Mouse (Mus musculus) frontal cortex, postnatal 10 days (tissue): ENCODE data around the gene Gm9945.

ENCODE experiments used
- DNase-seq, 2 experiments: peaks; one replicate each; pipeline ENCODE4 v3.0.0; 2022; ENCODE audit warnings: low spot score in 2 of 2, mixed read lengths in 1 of 2

The Gm9945 gene

DNA sequence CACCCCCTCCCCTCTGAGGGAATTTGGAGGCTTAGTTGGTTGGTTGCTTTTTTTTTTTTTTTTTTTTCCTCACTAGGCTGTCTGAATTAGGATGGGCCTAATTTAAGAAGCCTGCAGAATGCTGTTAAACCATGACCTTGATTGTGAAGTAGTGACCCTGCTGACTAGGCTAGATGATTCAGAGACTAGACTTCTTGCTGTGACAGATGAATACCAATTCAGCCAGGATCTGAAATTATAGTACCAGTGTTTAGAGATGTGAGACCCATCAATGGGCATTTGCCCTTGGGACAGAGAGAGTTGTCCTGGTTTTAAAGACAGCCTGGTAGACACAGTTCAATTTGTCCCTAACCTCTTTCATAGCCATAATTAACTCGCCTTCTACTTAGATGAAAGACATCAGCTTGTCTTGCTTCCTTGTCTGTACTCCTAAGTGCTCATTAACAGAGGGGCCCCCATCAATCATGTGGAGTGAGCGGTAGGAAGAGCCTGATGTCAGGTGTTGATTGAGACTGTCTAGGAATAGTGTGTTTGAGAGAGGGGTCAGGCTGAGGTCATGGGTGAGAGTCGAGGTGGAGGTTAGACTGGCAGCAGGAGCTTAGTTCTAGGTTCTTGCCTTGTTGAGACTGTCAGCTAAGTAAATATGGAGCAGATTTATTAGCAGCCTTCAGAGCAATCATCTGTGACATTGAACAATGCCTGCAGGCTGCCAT lies 13.4 kb downstream of the Gm9945 start:
- no peak for DNase-seq

DNA sequence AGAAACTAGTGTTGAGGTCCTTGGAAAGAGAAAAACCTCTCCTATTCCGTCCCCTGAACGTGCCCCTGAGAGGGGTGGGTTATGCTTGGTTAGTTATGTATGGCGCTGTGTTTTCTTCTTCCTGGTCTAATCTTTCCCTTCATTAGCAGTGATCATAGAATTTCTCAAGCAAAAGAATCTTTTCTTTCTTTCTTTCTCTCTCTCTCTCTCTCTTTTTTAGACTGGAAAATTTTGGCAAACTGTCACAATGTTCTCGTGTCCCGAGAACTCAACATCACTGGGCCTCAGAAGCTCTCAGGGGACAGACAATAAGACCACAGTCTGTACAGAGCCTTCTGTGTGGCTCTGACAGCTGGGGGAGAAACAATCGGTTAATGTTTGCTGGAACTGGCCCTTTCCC lies 15.5 kb downstream of the Gm9945 start:
- no peak for DNase-seq

DNA sequence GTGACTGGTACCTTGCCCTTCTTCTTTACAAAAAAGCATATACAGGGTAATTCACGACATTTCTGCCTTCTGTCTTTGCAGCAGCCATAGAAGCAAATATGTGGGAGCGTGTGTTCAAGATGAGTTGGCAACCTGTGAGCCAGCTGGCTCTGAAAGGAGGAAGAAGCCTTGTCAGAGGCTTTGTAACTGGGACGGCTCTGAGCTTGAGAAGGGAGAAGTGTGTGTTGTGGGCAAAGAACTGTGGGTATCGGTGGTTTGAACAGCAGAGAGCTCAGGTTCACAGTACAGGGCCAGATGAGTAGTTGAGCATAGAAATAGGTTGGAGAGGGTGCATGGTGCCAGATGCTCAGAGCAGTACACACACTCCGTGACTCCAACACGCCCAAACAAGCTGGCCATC lies 17.0 kb downstream of the Gm9945 start:
- no peak for DNase-seq

DNA sequence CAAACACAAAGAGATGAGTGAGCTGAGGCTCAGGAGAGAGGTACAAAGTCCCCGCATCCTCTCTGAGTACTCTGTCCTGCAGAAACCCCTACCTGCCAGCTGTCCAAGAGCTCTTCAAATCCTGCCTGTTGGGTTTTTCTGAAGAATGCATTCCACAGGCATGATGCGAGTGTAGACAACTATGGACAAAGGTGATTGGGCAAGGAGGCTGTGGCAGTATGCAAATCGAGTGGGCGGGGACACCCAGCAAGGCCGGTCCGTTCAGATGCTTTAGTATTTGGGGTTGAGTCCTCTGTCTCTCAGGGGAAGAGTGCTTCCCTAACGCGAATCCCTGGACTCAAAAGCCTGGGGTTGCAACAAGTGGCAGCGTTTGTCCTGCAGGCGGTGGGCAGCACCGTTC lies 20.6 kb downstream of the Gm9945 start:
- no peak for DNase-seq

DNA sequence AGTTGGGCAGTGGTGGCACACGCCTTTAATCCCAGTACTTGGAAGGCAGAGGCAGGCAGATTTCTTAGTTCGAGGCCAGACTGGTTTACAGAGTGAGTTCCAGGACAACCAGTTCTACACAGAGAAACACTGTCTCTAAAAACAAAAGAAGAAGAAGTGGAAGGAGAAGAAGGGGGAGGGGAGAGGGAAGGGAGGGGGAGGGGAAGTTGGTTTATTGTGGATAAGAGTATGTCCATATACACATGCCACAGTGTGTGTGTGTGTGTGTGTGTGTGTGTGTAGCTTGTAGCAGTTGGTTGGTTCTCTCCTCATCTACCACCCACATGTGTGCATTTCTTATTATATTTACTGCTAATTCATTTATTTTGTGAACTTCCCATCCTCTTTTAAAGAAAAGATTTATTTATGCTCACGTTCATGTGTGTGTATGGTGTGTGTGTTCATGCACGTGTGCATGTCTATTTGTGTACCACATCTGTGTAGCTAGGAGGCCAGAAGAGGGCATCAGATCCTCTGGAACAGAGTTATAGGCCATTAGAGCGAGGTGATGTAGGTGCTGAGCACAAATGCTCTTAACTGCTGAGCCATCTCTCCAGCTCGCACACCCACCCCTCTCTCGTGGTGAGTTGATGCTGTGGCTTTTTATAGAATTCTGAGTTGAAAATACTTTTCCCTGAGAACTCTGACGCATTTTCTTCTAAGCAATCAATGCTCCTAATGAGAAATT lies 22.2 kb downstream of the Gm9945 start:
- no peak for DNase-seq

DNA sequence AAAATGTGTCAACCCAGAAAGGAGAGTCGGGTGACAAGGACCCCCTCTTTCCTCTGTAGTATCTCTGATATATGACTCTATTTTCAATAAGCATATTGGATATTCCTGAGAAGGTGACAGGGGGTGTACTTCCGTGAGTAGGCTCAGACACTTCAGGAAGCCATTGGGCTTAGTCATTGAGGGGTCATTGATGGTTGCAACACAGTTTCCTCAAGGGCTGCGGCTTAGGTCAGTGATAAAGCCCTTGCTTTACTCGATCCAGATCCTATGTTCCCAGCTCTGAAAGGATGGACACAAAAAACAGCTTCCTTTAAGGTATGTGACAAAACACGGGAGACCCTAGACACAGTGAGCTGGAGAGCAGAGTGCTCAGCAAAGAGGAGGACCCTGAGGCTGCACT lies 23.8 kb downstream of the Gm9945 start:
- DNase-seq = no peak

DNA sequence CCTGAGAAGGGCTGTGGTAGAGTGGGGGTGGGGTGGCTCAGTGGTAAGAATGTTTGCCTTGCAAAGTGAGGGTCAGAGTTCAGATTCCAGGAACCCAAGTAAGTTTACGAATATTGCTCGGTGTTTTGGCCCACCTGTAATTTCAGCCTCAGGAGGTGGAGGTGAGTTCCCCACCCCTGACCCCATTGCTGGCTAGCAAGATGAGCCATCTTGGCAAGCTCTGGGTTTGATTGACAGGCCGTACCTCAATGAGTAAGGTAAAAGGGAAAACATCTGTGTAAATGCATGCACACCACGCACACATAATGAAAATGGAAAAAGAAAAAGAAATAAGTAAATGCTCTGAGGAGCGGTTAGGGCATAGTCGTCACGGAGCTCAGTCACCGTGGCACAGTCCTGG lies 24.4 kb downstream of the Gm9945 start:
- DNase-seq = no peak

DNA sequence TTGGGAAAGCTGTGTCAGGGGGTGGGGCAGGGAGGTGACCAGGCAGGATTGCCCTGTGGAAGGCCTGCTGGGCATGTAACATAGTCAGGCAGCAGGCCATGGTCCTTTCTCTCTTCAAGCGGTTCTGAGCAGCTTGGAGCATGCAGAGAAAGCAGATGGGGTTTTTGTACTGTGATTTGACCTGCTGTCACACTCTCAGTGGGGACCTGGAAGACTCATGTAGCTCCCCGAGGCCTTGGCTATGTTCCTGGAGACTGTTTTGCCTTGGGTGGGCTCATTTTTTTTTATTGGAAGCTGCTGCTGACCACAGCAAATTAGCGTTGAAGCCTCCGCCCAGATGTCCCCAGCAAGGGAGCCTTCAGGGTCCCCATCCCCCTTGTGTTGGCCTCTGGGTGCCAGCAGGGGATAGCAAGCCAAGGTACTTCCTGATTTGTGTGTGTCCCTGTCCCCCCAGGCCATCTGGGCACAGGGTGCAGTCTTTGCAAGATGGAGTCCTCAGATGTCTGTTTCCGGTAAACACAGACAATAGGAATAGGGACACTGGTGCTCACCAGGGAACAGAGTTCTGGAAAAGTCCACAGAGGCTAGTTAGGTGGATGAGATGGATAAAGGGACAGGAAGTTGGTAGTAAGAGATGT lies 25.2 kb downstream of the Gm9945 start:
- DNase-seq = no peak

DNA sequence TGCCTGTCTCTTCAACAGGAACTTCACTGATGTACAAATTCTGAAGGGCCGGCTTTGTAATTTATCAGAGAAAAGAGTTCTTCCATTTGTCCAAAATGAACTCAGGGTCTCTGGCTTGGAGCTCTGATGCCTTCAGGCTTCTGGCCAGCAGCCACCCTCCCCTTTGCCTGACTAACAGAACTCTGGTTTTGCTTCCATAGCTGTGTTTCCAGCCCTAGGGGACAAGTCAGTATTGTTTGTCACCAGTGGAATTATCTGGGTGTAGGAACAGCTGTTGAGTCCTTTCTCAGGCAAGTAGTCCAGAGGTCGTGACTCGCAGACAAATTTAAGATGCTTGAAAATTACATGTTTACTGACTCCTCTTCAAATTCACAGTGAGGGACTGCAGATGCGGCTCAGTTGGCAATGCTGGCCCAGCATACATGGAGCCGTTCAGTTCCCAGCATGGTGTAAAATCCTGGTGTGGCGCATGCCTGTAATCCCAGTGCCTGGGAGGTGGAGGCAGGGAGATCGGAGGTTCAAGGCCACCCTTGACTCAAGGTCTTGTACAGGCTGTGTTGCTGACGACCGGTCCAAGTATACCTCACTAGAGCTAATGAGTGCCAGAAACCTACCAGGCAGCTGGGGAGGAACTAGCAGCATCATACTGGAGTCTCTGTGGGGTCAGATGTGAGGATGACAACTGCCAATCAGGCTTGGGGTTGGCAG lies 27.3 kb downstream of the Gm9945 start:
- DNase-seq = no peak

DNA sequence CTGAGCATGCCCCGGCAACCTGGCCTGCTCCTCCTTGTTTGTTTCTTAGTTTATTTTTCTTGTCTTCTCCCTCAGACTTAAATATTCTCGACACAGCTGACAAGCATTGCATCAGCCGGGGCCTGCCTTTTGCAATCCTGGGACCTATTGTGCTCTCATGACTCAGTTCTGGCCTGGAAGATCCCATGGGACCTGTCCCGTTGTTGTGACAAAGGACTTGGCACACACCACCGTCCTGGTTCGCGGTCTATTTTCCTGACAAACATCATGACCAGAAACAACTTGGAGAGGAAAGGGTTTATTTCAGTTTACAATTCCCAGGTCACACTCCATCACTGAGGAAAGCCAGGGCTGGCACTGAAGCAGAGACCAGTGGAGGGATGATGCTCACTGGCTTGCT lies 28.2 kb downstream of the Gm9945 start:
- no peak for DNase-seq

DNA sequence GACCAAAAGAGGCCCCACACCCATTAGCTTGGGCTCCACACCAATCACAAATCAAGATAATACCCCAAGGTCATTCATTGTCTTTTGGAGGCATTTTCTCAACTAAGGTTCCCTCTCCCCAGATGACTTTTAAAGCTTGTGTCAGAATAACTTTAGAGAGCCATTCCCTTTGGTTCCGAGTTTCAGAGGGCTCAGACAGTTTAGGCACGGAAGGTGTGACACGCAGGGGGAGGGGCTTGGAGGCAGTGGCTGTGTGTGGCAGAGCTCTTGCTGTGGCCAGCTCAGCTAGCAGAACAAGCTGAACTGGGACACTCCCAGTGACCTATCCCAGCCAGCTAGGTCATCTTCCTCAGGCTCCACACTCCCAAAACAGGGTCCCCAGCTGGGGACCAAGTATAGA lies 28.6 kb downstream of the Gm9945 start:
- no peak for DNase-seq

DNA sequence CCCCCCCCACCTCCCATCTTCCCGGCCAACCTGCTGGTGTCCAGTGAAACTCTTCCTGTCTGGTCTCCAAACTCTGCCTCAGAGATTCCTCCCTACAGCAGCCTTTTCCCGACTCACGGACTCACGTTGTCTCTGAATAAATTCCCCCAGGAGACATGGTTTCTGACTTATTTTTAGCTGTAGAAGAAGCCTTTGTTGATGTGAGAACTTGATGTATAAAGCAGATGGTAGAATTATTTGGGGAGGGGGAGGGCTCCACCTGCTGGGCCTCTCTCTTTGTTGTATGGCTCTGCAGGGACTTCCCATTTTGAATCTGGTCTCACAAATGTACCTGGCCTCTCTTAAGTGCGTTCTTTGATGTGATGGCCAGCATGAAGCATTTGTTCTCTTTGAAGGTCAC lies 30.4 kb downstream of the Gm9945 start:
- DNase-seq = no peak

DNA sequence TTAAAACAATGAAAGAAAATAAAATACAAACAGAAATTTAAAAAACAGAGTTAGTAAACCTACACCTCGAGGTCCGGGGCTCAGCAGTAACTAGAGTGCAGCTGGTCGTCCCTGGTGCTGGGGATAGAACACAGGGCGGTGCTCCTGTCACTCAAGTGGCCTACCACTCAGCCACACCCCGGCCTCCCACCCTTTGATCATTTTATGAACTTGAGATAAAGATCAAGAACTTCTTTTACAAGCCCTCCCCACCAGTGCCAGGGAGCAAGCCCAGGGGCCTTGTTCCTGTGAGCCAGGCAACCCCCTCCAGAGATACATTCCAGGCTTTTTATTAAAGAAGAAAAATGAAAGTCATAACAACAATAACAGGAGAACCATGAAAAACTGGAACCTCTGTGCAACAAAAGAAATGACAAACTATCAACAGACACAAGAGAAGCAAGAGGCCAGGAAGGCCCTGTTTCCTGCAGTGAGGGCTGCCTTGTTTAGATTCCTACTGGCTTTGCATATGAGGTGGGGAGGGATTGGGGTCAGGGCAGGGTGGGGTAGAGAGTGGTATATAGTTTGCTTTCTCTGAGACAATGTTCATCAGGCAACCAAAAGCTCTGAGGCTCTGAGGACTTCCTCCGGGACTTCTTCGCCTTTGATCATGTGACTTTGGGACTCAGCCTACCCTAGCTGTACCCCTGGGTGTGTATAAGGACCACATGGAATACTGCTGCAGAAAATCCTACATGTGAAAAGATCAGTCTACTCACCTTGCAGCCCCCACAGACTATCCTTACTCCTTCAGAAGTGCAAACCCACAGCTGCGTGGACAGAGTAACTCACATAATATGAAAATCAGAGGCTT lies 37.0 kb downstream of the Gm9945 start:
- no peak for DNase-seq

DNA sequence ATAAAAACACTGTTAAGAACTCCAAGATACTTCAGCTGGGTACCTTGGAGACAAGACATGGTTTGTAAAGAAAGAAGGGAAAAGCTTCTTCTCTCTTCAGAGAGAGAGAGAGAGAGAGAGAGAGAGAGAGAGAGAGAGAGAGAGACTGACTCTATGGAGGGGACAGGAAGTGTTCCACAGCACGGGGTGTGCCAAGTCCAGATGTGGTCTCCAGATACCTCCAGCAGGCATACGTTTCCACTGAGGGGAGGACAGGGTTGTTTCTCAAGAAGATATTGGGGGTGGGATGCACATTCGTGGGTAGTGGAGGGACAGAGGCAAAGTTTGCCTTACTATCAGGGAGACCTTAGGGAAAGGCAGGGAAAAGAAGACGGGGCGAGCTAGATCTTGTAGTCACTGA lies 38.8 kb downstream of the Gm9945 start:
- DNase-seq = no peak

DNA sequence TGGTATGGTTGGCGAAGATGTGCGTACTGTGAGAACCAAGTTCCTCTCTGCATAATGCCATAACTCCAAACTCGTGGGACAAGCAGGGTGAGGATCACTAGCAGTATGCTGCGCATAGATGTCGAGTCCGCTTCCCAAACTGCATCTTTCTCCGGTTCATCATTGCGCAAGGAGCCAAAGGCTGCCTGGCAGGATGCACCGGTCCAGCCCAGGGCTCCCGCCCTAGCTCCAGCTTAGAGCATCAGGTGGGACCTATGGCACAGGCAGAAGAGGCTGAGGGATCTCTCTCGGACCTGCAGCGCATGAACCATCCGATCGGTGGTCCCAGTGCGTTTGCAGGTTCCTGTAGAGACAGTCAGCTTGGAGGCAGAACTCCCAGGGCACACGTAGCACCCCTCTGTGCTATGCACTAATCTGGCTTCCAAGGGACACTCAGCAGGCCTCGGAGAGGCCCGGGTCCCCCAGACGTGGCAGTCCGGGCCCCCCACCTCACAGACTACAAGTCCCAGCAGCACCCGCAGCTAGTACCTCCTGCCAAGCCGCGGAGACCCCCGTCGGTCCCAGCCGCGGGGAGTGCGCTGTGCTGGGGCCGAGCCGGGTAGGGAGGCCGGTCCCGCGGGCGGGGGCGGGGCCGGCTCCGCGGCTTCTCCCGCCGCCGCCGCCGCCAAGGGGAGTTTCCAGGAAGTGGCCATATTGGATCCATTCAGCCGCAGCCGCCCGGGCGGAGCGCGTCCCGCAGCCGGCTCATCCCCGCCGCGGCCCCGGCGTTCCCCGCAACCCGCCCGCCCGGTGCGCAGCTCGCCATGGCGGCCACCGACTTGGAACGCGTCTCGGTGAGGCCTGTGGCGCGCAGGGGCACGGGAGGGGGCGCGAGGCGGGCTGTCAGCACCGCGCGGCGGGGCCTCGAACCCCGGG lies 39.5 kb downstream of the Gm9945 start, which contains the start of gene Sept8:
TSS of gene Sept8 (plus strand) at position 51 of the 915 bp plus-strand sequence.
- DNase-seq = peak; percentile 62 to 69

DNA sequence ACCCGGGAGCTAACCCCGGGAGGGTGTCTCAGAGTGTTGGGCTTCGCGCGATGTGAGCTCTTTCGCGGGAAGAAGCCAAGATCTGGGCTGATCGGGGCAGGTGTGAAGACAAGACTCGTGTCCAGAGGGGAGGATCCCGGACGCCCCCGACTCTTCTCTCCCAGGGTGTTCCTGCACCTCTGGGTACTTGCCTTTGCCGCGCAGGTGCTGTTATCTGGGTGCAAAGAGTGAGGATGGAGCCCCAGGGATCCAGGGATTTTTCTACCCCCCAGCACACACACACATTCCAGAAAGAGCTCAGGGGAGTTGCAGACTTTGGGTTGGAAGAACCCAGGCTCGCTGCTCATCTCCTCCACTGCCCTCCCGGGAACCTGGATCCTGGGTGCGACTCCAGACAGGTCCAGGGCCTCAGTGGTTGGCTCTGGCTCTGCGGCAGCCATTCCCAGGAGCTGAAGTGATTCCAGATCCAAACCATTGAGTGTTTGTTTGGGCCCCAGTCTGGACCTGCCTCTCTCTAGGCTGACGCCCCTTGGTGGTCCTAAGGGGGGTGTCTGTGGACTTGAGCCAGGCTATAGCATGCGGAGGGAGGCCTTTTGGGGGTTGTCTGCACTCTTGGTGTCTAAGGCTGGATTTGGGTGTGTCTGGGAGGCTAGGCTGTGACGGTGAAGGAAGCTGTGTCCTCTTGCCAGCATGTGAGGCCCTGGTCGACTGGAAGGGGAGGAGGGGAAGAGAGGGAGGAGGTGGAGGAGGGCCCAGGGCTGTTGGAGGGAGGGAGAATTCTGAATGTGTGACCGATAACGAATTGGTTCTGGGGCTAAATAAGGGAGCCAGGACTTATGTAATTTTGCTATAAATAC lies 40.4 kb downstream of the Gm9945 start:
- DNase-seq = peak; percentile 58 to 74

DNA sequence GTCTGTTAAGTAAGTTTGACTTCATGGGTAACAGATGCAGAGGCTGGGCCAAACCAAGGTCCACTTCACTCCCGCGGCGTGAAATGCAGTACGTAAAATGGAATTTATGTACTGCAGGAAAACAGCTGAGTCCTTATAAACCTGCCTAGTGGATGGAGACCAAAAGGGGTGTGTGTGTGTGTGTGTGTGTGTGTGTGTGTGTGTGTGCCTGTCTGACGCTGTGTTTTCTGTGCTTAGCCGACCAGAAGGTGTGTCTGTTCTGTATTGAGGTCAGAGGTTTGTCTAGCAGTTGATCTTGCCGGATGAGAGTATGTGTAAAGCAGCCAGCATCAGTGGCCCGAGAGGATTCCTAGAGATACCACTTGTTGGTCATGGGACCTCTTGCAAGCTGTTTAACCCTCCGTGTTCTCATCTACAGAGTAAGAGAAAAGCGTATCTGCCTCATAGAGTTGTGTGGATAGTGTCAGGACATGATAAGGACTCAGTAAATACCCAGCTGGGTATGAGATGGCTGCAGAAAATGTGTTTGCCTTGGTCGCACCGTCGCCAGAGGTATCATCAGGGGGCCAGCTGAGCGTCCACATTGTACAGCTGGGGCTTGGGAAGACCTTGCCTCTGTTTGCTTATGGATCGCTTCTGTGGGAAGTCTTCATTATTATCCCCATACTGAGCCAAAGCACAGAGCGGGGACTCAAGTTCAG lies 41.3 kb downstream of the Gm9945 start:
- DNase-seq = no peak

DNA sequence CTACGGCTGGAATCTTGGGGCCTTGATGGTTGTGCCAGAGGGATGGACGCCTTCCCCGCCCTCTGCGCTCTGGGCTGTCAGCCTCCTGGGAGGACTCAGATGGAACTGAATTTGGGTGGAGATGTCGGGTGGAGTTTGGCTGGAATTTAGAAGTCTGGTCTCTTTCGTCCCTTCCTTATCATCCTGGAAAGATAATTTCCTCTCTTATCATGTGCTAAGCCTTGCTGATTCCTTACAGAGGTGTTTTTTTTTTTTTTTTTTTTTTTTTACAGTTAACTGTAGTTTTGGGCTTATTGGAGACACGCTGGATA lies 41.8 kb downstream of the Gm9945 start:
- DNase-seq = no peak

DNA sequence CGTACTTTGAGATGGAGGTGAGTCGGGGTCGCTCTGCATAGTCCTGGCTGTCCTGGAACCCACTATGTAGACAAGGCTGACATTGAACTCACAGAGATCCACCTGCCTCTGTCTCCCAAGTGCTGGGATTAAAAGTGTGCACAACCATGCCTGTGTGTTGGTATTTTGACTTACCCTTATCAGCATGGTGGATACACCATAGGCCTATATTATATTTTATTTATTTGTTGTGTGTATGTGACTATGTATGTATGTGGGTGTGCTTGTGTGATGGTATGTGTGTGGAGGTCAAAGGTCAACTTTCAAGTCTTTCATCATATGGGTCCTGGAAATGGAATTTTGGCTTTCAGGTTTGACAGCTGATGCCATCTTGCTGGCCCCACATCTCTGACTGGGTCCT lies 42.4 kb downstream of the Gm9945 start:
- DNase-seq = no peak
